Mouse (Mus musculus): ENCODE measurements around the gene Adam17. TPM values are rescaled to one million over a fixed set of nuclear protein-coding genes. Genes with fewer than 3 reads are reported as not detected.

Gene Adam17
- polyA plus RNA-seq, 1 experiment from 2014 or later = 22.0 TPM

GRCm38 (mm10) chr12:21284761-21285441 lies 88.5 kb downstream of the Adam17 start, which contains the start of gene Cpsf3:
TSS of gene Cpsf3 (plus strand) at chr12:21285391.
- H3K4me2 ChIP-seq (replicated peaks) = peak within 1 kb of the TSS; percentile 65

DNA sequence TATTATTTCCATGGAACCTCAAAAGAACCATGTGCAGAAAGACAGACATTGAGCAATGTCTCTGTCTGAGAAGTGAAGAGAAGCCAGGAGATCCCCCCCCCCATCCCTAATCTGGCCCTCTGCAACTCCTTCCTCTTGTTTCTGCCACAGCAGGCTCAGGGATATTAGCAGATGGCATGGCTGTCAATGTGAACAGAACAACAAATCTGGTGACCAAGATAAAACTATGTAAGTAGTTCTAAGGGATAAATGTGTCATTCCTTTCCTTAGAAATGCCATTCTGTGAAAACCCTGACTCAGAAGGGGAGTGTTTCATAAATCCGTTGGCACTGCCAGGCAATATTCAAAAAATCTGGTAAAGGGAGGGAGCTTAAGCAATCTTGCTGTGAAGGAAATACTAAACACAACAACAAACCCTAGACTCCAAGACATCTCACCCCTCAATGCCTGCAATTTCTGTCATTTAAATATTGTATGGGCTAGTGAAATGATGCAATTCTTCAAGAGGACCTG lies 96.0 kb downstream of the Adam17 start:
- no peak for ATAC-seq (ENCODE audit: low FRiP score)
- 90% methylated on average over 1 of the region's 1 CpGs for WGBS
- no peak overlapping the region for H3K9ac ChIP-seq

More at GRCm38 (mm10) chr12:21284761-21285441, 88.5 kb downstream of the Adam17 start, which contains the start of gene Cpsf3:
- ATAC-seq (ENCODE audit: low FRiP score) (no peak), DNase-seq (ENCODE audit: low spot score) (no peak)
- 64% methylated on average over 11 of the region's 11 CpGs for WGBS
- peak within 1 kb of the TSS; percentile 79 for H3K9ac ChIP-seq
- peaks cover 26% of the 10 kb centered on the region for H3K4me1 ChIP-seq (replicated peaks; ENCODE audit: control insufficient read depth, insufficient read depth, low read length)
- peak within 1 kb of the TSS; percentile 93 for H3K27ac ChIP-seq
- no peaks in the 10 kb centered on the region for H3K27me3 ChIP-seq (ENCODE audit: control insufficient read depth, insufficient read depth, low read length)
- H3K4me3 ChIP-seq (replicated peaks; ENCODE audit: low read length) = peak within 1 kb of the TSS; percentile 53
- H3K36me3 ChIP-seq (replicated peaks; ENCODE audit: control insufficient read depth, insufficient read depth) = peaks cover under 1% of the 10 kb centered on the region; the same call in 1 of the 2 replicates
- H3K9me3 ChIP-seq (ENCODE audit: control insufficient read depth, low read length) = no peaks in the 10 kb centered on the region

DNA sequence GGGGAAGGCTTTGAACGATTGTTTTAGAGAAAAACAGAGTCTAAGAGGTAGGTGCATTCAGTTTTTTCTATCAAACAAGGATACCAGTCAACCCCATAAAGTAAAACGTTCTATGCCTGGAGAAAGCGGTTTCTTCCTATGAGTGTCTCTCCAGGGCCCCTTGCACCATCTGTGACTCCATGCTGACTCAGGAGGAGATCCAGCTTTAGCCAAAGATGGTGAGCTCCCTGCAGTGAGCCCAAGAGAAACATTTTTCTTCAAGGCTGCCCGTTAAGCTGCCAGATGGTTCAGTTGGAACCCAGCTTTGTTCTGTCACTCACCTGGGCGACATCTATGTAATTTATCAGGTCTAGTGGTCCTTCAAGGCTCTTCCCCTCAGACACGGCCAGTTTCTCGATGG lies 99.0 kb downstream of the Adam17 start:
- no peak overlapping the region for H3K4me2 ChIP-seq (replicated peaks)
- no peaks in the 10 kb centered on the region for H3K9me3 ChIP-seq (ENCODE audit: control insufficient read depth, low read length)
- WGBS = 76% methylated on average over 7 of the region's 7 CpGs
- ATAC-seq (ENCODE audit: low FRiP score) = no peak
- no peak overlapping the region for H3K27ac ChIP-seq
- no peak for DNase-seq (ENCODE audit: low spot score)
- H3K9ac ChIP-seq = no peak overlapping the region
- no peaks in the 10 kb centered on the region for H3K27me3 ChIP-seq (ENCODE audit: control insufficient read depth, insufficient read depth, low read length)
- peaks cover 35% of the 10 kb centered on the region for H3K36me3 ChIP-seq (replicated peaks; ENCODE audit: control insufficient read depth, insufficient read depth)
- no peaks in the 10 kb centered on the region for H3K4me1 ChIP-seq (replicated peaks; ENCODE audit: control insufficient read depth, insufficient read depth, low read length)
- no peak overlapping the region for H3K4me3 ChIP-seq (replicated peaks; ENCODE audit: low read length)

More for the DNA sequence above, 96.0 kb downstream of the Adam17 start:
- H3K27ac ChIP-seq = no peak overlapping the region
- no peak for DNase-seq (ENCODE audit: low spot score)
- no peaks in the 10 kb centered on the region for H3K9me3 ChIP-seq (ENCODE audit: control insufficient read depth, low read length)
- H3K4me3 ChIP-seq (replicated peaks; ENCODE audit: low read length) = no peak overlapping the region
- peaks cover 5% of the 10 kb centered on the region; the same call in 1 of the 2 replicates for H3K36me3 ChIP-seq (replicated peaks; ENCODE audit: control insufficient read depth, insufficient read depth)
- no peaks in the 10 kb centered on the region for H3K27me3 ChIP-seq (ENCODE audit: control insufficient read depth, insufficient read depth, low read length)
- H3K4me1 ChIP-seq (replicated peaks; ENCODE audit: control insufficient read depth, insufficient read depth, low read length) = no peaks in the 10 kb centered on the region
- H3K4me2 ChIP-seq (replicated peaks) = no peak overlapping the region

Other genes with a start within 250 kb of the Adam17 start
- 88.1 and 88.5 TPM in 2 replicates for gene Cpsf3, start 88.2 kb downstream of the Adam17 start, polyA plus RNA-seq (2014; fragmentation: Nextera tagmentation; extraction: Ambion mirVana)
- gene Itgb1bp1, start 87.3 kb downstream of the Adam17 start, polyA plus RNA-seq (2014; fragmentation: Nextera tagmentation; extraction: Ambion mirVana) = 37.3 and 37.4 TPM in 2 replicates
- gene Iah1, start 57.2 kb downstream of the Adam17 start, polyA plus RNA-seq (2014; fragmentation: Nextera tagmentation; extraction: Ambion mirVana) = 28.4 and 36.5 TPM in 2 replicates
- gene Ywhaq, start 44.0 kb upstream of the Adam17 start, polyA plus RNA-seq (2014; fragmentation: Nextera tagmentation; extraction: Ambion mirVana) = 1,230 and 1,233 TPM in 2 replicates

All from hindbrain, embryonic 14.5 days (tissue).